Mouse (Mus musculus) cerebellum, postnatal 36 days (tissue): ENCODE data around the gene Psmd5.
"Not testable (repeated sequence)": the region's sequence is repeated elsewhere in the genome, so short reads cannot be mapped to it uniquely, and the experiment has no call there.

Experiments used
- DNase-seq, 2 experiments: peaks; one replicate each; pipeline ENCODE4 v3.0.0; 2021 to 2022; ENCODE audit warnings: mixed read lengths in 2 of 2

The Psmd5 gene

GRCm38 (mm10) chr2:34895503-34896113 is 20.8 kb upstream of the Psmd5 start:
- no peak for DNase-seq

- no peak for DNase-seq
These were observed 19.2 kb upstream of the Psmd5 start for GRCm38 (mm10) chr2:34893950-34894349.

GRCm38 (mm10) chr2:34884186-34884585 is 9.4 kb upstream of the Psmd5 start:
- DNase-seq = no peak

- no peak for DNase-seq
These were observed 8.4 kb upstream of the Psmd5 start for GRCm38 (mm10) chr2:34883190-34883589.

- no peak for DNase-seq
These were observed 8.0 kb upstream of the Psmd5 start for GRCm38 (mm10) chr2:34882757-34883156.

GRCm38 (mm10) chr2:34880054-34880453 is 5.3 kb upstream of the Psmd5 start:
- no peak for DNase-seq

- no peak for DNase-seq
These were observed 497 bp downstream of the Psmd5 start, which contains the start of gene Cutal for GRCm38 (mm10) chr2:34874271-34874670. TSS of gene Cutal (plus strand) at chr2:34874396.

- peak; percentile 89 to 90 for DNase-seq
These were observed 4.0 kb downstream of the Psmd5 start for GRCm38 (mm10) chr2:34870520-34871474.

GRCm38 (mm10) chr2:34869680-34870079 is 5.1 kb downstream of the Psmd5 start:
- DNase-seq = no peak

- DNase-seq = no peak
These were observed 17.0 kb downstream of the Psmd5 start for GRCm38 (mm10) chr2:34857728-34858127.

- DNase-seq = no peak
These were observed 19.5 kb downstream of the Psmd5 start for GRCm38 (mm10) chr2:34855265-34855664.

GRCm38 (mm10) chr2:34847702-34848101 is 27.1 kb downstream of the Psmd5 start:
- DNase-seq = no peak

- no peak for DNase-seq
These were observed 31.4 kb downstream of the Psmd5 start for GRCm38 (mm10) chr2:34843211-34843939.

- no peak for DNase-seq
These were observed 33.1 kb downstream of the Psmd5 start for GRCm38 (mm10) chr2:34841706-34842105.

GRCm38 (mm10) chr2:34840143-34840542 is 34.6 kb downstream of the Psmd5 start:
- not testable (repeated sequence) for DNase-seq

- DNase-seq = no peak
These were observed 39.1 kb downstream of the Psmd5 start for GRCm38 (mm10) chr2:34835669-34836068.

GRCm38 (mm10) chr2:34833624-34834023 is 41.1 kb downstream of the Psmd5 start:
- DNase-seq = no peak

- DNase-seq = not testable (repeated sequence)
These were observed 41.9 kb downstream of the Psmd5 start, which contains the start of gene Gm34653 for GRCm38 (mm10) chr2:34832766-34833457. TSS of gene Gm34653 (plus strand) at chr2:34833007.

- not testable (repeated sequence) for DNase-seq
These were observed 44.7 kb downstream of the Psmd5 start for GRCm38 (mm10) chr2:34830066-34830465.

- DNase-seq = no peak
These were observed 46.7 kb downstream of the Psmd5 start for GRCm38 (mm10) chr2:34828026-34828425.

- no peak for DNase-seq
These were observed 47.2 kb downstream of the Psmd5 start for GRCm38 (mm10) chr2:34827591-34827990.

- no peak for DNase-seq
These were observed 48.1 kb downstream of the Psmd5 start for GRCm38 (mm10) chr2:34826460-34827231.
